Comparison of ENCODE assay signal across 9 mouse cellular contexts in genomic region chr5:118704148-118704547, GRCm38 (mm10).
DNase-seq lines count a peak whose midpoint lies in the region; ATAC-seq and TF ChIP-seq lines count a peak whose summit lies in the region.
"Had no signal": no experiment of that assay in that cellular context is flagged by ENCODE, and none has a peak within 500 bp of the region (broad histone marks: within the 10 kb centered on the region; RNA-seq: fewer than 3 reads in every experiment).

No protein-coding gene starts in this region.

- TF ChIP-seq RAD21 in CH12.LX (IDR thresholded peaks at IDR 0.05; ENCODE audit: low read depth, low read length), result no peak; the same call in 1 of the 2 replicates

- peaks cover 0 to 62% of the 10 kb centered on the region in 2 experiments; a peak in 3 of 4 replicates for H3K4me1 ChIP-seq in CH12.LX (ENCODE audit: control insufficient read depth in 1 of 2, insufficient read depth in 2 of 2)

- no peaks in the 10 kb centered on the region for H3K9me3 ChIP-seq in CH12.LX (replicated peaks; ENCODE audit: low read length)
- H3K9me3 ChIP-seq: midbrain, embryonic 12.5 days had no signal

- ATAC-seq in neutrophil, adult 5-6 weeks (ENCODE audit: extremely low read depth, insufficient number of reproducible peaks, low FRiP score, poor library complexity, severe bottlenecking), result peak; percentile 34; the same call in 1 of the 2 replicates

- H3K36me3 ChIP-seq in CH12.LX (replicated peaks in 1 of 2; ENCODE audit: control insufficient read depth in 1 of 2, insufficient read depth in 1 of 2, low read length in 1 of 2), result peaks cover 5 to 41% of the 10 kb centered on the region in 2 experiments
- H3K36me3 ChIP-seq: midbrain, embryonic 12.5 days had no signal

- no peak overlapping the region for H3K27ac ChIP-seq in CH12.LX (ENCODE audit: insufficient read depth, low read depth)
- H3K27ac ChIP-seq: midbrain, embryonic 12.5 days had no signal

- peaks cover 3% of the 10 kb centered on the region; the same call in 1 of the 2 replicates for H3K79me2 ChIP-seq in CH12.LX (replicated peaks; ENCODE audit: control insufficient read depth, extremely low read depth, insufficient read depth, poor library complexity, severe bottlenecking)

- no peaks in the 10 kb centered on the region for H3K27me3 ChIP-seq in CH12.LX (replicated peaks)

- no peak for TF ChIP-seq POLR2A in CH12.LX (IDR thresholded peaks at IDR 0.05; ENCODE audit: low read depth, low read length)

- no peak overlapping the region for H3K4me2 ChIP-seq in CH12.LX (ENCODE audit: insufficient read depth, low read depth, poor library complexity, severe bottlenecking)
- H3K4me2 ChIP-seq: midbrain, embryonic 12.5 days had no signal

- dilution Hi-C loops in CH12.LX (cut with MboI; ENCODE audit: extremely low pct_ligation_motif_present, extremely low pct_unique_long_range_greater_than_20kb, low sequenced_read_pairs), result no loop called here

- H3K9ac ChIP-seq in CH12.LX (ENCODE audit: insufficient read depth, low read depth), result no peak overlapping the region
- H3K9ac ChIP-seq: midbrain, embryonic 12.5 days had no signal

- TF ChIP-seq CTCF in CH12.LX (conservative IDR thresholded peaks at IDR 0.05 in 1 of 2, IDR thresholded peaks at IDR 0.05 in 1 of 2; ENCODE audit: low read depth in 2 of 2, low read length in 2 of 2), result peak; percentile 48 to 60

- no peak overlapping the region for H3K4me3 ChIP-seq in CH12.LX (replicated peaks in 1 of 3; ENCODE audit: low read depth in 2 of 3, low read length in 2 of 3, poor library complexity in 1 of 3)
- H3K4me3 ChIP-seq: midbrain, embryonic 12.5 days had no signal

- no peak for TF ChIP-seq EP300 in CH12.LX (IDR thresholded peaks at IDR 0.05; ENCODE audit: low read length)

- in situ Hi-C loops in CH12.LX (cut with MboI; ENCODE audit: low pct_ligation_motif_present, low pct_unique_long_range_greater_than_20kb, low sequenced_read_pairs), result no loop called here

- DNase-seq in kidney, postnatal 10 days, result peak; percentile 43
- no peak for DNase-seq in kidney, adult 11 months
- peak; percentile 30 for DNase-seq in CH12.LX (ENCODE audit: extremely low read depth)
- DNase-seq in adrenal gland, postnatal 36 days, result peak; percentile 20 to 41
- DNase-seq in urinary bladder, adult 2 months (ENCODE audit: low spot score), result no peak
- no peak for DNase-seq in ovary, postnatal 10 days (ENCODE audit: low spot score)
- DNase-seq: cerebellum, adult 8-10 months had no signal

TF ChIP-seq in CH12.LX, 34 proteins besides CTCF, POLR2A, EP300 and RAD21:
- TF ChIP-seq JUND (conservative IDR thresholded peaks at IDR 0.05; ENCODE audit: low read depth, low read length), result no peak
- no peak for TF ChIP-seq USF2 (conservative IDR thresholded peaks at IDR 0.05; ENCODE audit: low read depth, low read length)
- no peak for TF ChIP-seq TBP (conservative IDR thresholded peaks at IDR 0.05; ENCODE audit: low read depth, low read length)
- no peak for TF ChIP-seq MEF2A (IDR thresholded peaks at IDR 0.05; ENCODE audit: borderline replicate concordance, low read depth, low read length)
- TF ChIP-seq NELFE (IDR thresholded peaks at IDR 0.05; ENCODE audit: low read depth, low read length), result no peak
- no peak for TF ChIP-seq SIN3A (IDR thresholded peaks at IDR 0.05; ENCODE audit: low read length)
- TF ChIP-seq MAZ (IDR thresholded peaks at IDR 0.05; ENCODE audit: low read depth, low read length), result no peak
- no peak for TF ChIP-seq ZC3H11A (IDR thresholded peaks at IDR 0.05; ENCODE audit: low read depth, low read length)
- TF ChIP-seq KAT2A (IDR thresholded peaks at IDR 0.05; ENCODE audit: insufficient replicate concordance, low read length), result no peak
- TF ChIP-seq CHD2 (IDR thresholded peaks at IDR 0.05; ENCODE audit: low read length), result no peak
- no peak for TF ChIP-seq JUN (IDR thresholded peaks at IDR 0.05; ENCODE audit: insufficient read depth, low read depth, low read length)
- no peak for TF ChIP-seq NRF1 (IDR thresholded peaks at IDR 0.05; ENCODE audit: low read depth, low read length)
- no peak for TF ChIP-seq TCF12 (IDR thresholded peaks at IDR 0.05; ENCODE audit: low read depth, low read length)
- no peak for TF ChIP-seq MAFK (IDR thresholded peaks at IDR 0.05; ENCODE audit: insufficient replicate concordance, low read length)
- TF ChIP-seq ZKSCAN1 (IDR thresholded peaks at IDR 0.05; ENCODE audit: borderline replicate concordance, low read depth, low read length), result no peak
- no peak for TF ChIP-seq IRF4 (IDR thresholded peaks at IDR 0.05; ENCODE audit: low read depth, low read length)
- TF ChIP-seq ETS1 (conservative IDR thresholded peaks at IDR 0.05; ENCODE audit: low read depth, low read length), result no peak
- TF ChIP-seq PAX5 (IDR thresholded peaks at IDR 0.05; ENCODE audit: low read length), result no peak

Comparison
In these comparisons a context has a peak if more than half of its experiments do, and no peak if none do; other contexts are left out.
1. DNase-seq: peak in kidney, postnatal 10 days (single experiment), CH12.LX (single experiment) and adrenal gland, postnatal 36 days (2 of 2); none in kidney, adult 11 months (single experiment), urinary bladder, adult 2 months (single experiment) and ovary, postnatal 10 days (single experiment).